Mouse (Mus musculus): ENCODE results near the gene Rnf212. TPM values are rescaled to one million over a fixed set of nuclear protein-coding genes. Genes with fewer than 3 reads are reported as not detected.

Rnf212 gene
- polyA plus RNA-seq, 1 experiment from 2014 or later, result 0.43 TPM

- H3K9me3 ChIP-seq (replicated peaks; ENCODE audit: control insufficient read depth, low read length), result no peaks in the 10 kb centered on the region
- no peak for ATAC-seq (ENCODE audit: insufficient read depth, low FRiP score)
- H3K9ac ChIP-seq (ENCODE audit: low read length), result no peak overlapping the region
- H3K36me3 ChIP-seq (ENCODE audit: control insufficient read depth, insufficient read depth, low read length), result no peaks in the 10 kb centered on the region
- H3K27ac ChIP-seq (ENCODE audit: low read length), result no peak overlapping the region
- no peak overlapping the region for H3K4me3 ChIP-seq (replicated peaks; ENCODE audit: low read length)
- H3K27me3 ChIP-seq (ENCODE audit: control insufficient read depth, insufficient read depth, low read length), result no peaks in the 10 kb centered on the region
- no peak overlapping the region for H3K4me2 ChIP-seq (ENCODE audit: low read depth, low read length)
- WGBS, result 52% methylated on average over 4 of the region's 4 CpGs
- H3K4me1 ChIP-seq (ENCODE audit: control insufficient read depth, insufficient read depth, low read length), result no peaks in the 10 kb centered on the region
Measured at GRCm38 (mm10) chr5:108718051-108718450, 56.7 kb downstream of the Rnf212 start.

- H3K4me3 ChIP-seq (replicated peaks; ENCODE audit: low read length), result no peak overlapping the region
- no peaks in the 10 kb centered on the region for H3K4me1 ChIP-seq (ENCODE audit: control insufficient read depth, insufficient read depth, low read length)
- H3K36me3 ChIP-seq (ENCODE audit: control insufficient read depth, insufficient read depth, low read length), result no peaks in the 10 kb centered on the region
- ATAC-seq (ENCODE audit: insufficient read depth, low FRiP score), result no peak
- WGBS, result 70% methylated on average over 1 of the region's 1 CpGs
- no peak overlapping the region for H3K9ac ChIP-seq (ENCODE audit: low read length)
- H3K4me2 ChIP-seq (ENCODE audit: low read depth, low read length), result no peak overlapping the region
- H3K9me3 ChIP-seq (replicated peaks; ENCODE audit: control insufficient read depth, low read length), result no peaks in the 10 kb centered on the region
- H3K27me3 ChIP-seq (ENCODE audit: control insufficient read depth, insufficient read depth, low read length), result no peaks in the 10 kb centered on the region
- no peak overlapping the region for H3K27ac ChIP-seq (ENCODE audit: low read length)
Measured at GRCm38 (mm10) chr5:108715974-108716373, 58.8 kb downstream of the Rnf212 start.

GRCm38 (mm10) chr5:108714149-108714548, 60.6 kb downstream of the Rnf212 start:
- Histone ChIP-seq H3K4me2 (ENCODE audit: low read depth, low read length) (no peak overlapping the region), H3K9me3 (replicated peaks; ENCODE audit: control insufficient read depth, low read length) (no peaks in the 10 kb centered on the region), H3K27me3 (ENCODE audit: control insufficient read depth, insufficient read depth, low read length) (no peaks in the 10 kb centered on the region), H3K4me3 (replicated peaks; ENCODE audit: low read length) (no peak overlapping the region), H3K27ac (ENCODE audit: low read length) (no peak overlapping the region), H3K9ac (ENCODE audit: low read length) (no peak overlapping the region; the same call in 1 of the 2 replicates), H3K36me3 (ENCODE audit: control insufficient read depth, insufficient read depth, low read length) (no peaks in the 10 kb centered on the region), H3K4me1 (ENCODE audit: control insufficient read depth, insufficient read depth, low read length) (no peaks in the 10 kb centered on the region)
- ATAC-seq (ENCODE audit: insufficient read depth, low FRiP score), result peak; percentile 51; the same call in 1 of the 2 replicates
- 50% methylated on average over 6 of the region's 6 CpGs for WGBS

- Histone ChIP-seq H3K36me3 (ENCODE audit: control insufficient read depth, insufficient read depth, low read length) (no peaks in the 10 kb centered on the region), H3K9me3 (replicated peaks; ENCODE audit: control insufficient read depth, low read length) (no peaks in the 10 kb centered on the region), H3K4me2 (ENCODE audit: low read depth, low read length) (no peak overlapping the region), H3K4me1 (ENCODE audit: control insufficient read depth, insufficient read depth, low read length) (no peaks in the 10 kb centered on the region), H3K27me3 (ENCODE audit: control insufficient read depth, insufficient read depth, low read length) (no peaks in the 10 kb centered on the region), H3K27ac (ENCODE audit: low read length) (no peak overlapping the region), H3K9ac (ENCODE audit: low read length) (no peak overlapping the region; the same call in 1 of the 2 replicates), H3K4me3 (replicated peaks; ENCODE audit: low read length) (no peak overlapping the region)
- 0 out of 2 replicates have a peak, but pooled peaks have one; percentile 2 for ATAC-seq (ENCODE audit: insufficient read depth, low FRiP score)
Measured at GRCm38 (mm10) chr5:108713691-108714090, 61.1 kb downstream of the Rnf212 start.

GRCm38 (mm10) chr5:108713096-108713495, 61.7 kb downstream of the Rnf212 start:
- no peak overlapping the region for H3K9ac ChIP-seq (ENCODE audit: low read length)
- no peaks in the 10 kb centered on the region for H3K36me3 ChIP-seq (ENCODE audit: control insufficient read depth, insufficient read depth, low read length)
- no peaks in the 10 kb centered on the region for H3K4me1 ChIP-seq (ENCODE audit: control insufficient read depth, insufficient read depth, low read length)
- WGBS, result 90% methylated on average over 2 of the region's 2 CpGs
- no peak overlapping the region for H3K27ac ChIP-seq (ENCODE audit: low read length)
- H3K4me3 ChIP-seq (replicated peaks; ENCODE audit: low read length), result no peak overlapping the region
- no peak overlapping the region for H3K4me2 ChIP-seq (ENCODE audit: low read depth, low read length)
- ATAC-seq (ENCODE audit: insufficient read depth, low FRiP score), result no peak
- no peaks in the 10 kb centered on the region for H3K27me3 ChIP-seq (ENCODE audit: control insufficient read depth, insufficient read depth, low read length)
- H3K9me3 ChIP-seq (replicated peaks; ENCODE audit: control insufficient read depth, low read length), result no peaks in the 10 kb centered on the region

- 68% methylated on average over 6 of the region's 6 CpGs for WGBS
Measured at GRCm38 (mm10) chr5:108711968-108712367, 62.8 kb downstream of the Rnf212 start.

GRCm38 (mm10) chr5:108708981-108709731, 65.6 kb downstream of the Rnf212 start:
- no peak overlapping the region for H3K27ac ChIP-seq (ENCODE audit: low read length)

More at GRCm38 (mm10) chr5:108711968-108712367, 62.8 kb downstream of the Rnf212 start:
- Histone ChIP-seq H3K27ac (ENCODE audit: low read length) (no peak overlapping the region), H3K4me2 (ENCODE audit: low read depth, low read length) (no peak overlapping the region), H3K9ac (ENCODE audit: low read length) (no peak overlapping the region), H3K9me3 (replicated peaks; ENCODE audit: control insufficient read depth, low read length) (no peaks in the 10 kb centered on the region), H3K4me3 (replicated peaks; ENCODE audit: low read length) (no peak overlapping the region), H3K4me1 (ENCODE audit: control insufficient read depth, insufficient read depth, low read length) (no peaks in the 10 kb centered on the region), H3K36me3 (ENCODE audit: control insufficient read depth, insufficient read depth, low read length) (no peaks in the 10 kb centered on the region), H3K27me3 (ENCODE audit: control insufficient read depth, insufficient read depth, low read length) (no peaks in the 10 kb centered on the region)
- no peak for ATAC-seq (ENCODE audit: insufficient read depth, low FRiP score)

GRCm38 (mm10) chr5:108708419-108708818, 66.4 kb downstream of the Rnf212 start:
- H3K9me3 ChIP-seq (replicated peaks; ENCODE audit: control insufficient read depth, low read length), result no peaks in the 10 kb centered on the region
- WGBS, result 86% methylated on average over 1 of the region's 1 CpGs
- no peak overlapping the region for H3K9ac ChIP-seq (ENCODE audit: low read length)
- no peak overlapping the region for H3K4me3 ChIP-seq (replicated peaks; ENCODE audit: low read length)
- H3K36me3 ChIP-seq (ENCODE audit: control insufficient read depth, insufficient read depth, low read length), result peaks cover 7% of the 10 kb centered on the region; the same call in 1 of the 2 replicates
- H3K4me2 ChIP-seq (ENCODE audit: low read depth, low read length), result no peak overlapping the region
- H3K27ac ChIP-seq (ENCODE audit: low read length), result no peak overlapping the region
- H3K4me1 ChIP-seq (ENCODE audit: control insufficient read depth, insufficient read depth, low read length), result peaks cover 2% of the 10 kb centered on the region
- ATAC-seq (ENCODE audit: insufficient read depth, low FRiP score), result no peak
- H3K27me3 ChIP-seq (ENCODE audit: control insufficient read depth, insufficient read depth, low read length), result no peaks in the 10 kb centered on the region

More at GRCm38 (mm10) chr5:108708981-108709731, 65.6 kb downstream of the Rnf212 start:
- H3K27me3 ChIP-seq (ENCODE audit: control insufficient read depth, insufficient read depth, low read length), result no peaks in the 10 kb centered on the region
- no peak overlapping the region for H3K4me2 ChIP-seq (ENCODE audit: low read depth, low read length)
- whole genome bisulfite sequencing, result 48% methylated on average over 6 of the region's 6 CpGs
- no peaks in the 10 kb centered on the region for H3K9me3 ChIP-seq (replicated peaks; ENCODE audit: control insufficient read depth, low read length)
- no peak for ATAC-seq (ENCODE audit: insufficient read depth, low FRiP score)
- H3K9ac ChIP-seq (ENCODE audit: low read length), result no peak overlapping the region
- H3K4me1 ChIP-seq (ENCODE audit: control insufficient read depth, insufficient read depth, low read length), result no peaks in the 10 kb centered on the region
- H3K36me3 ChIP-seq (ENCODE audit: control insufficient read depth, insufficient read depth, low read length), result peaks cover 7% of the 10 kb centered on the region; the same call in 1 of the 2 replicates
- no peak overlapping the region for H3K4me3 ChIP-seq (replicated peaks; ENCODE audit: low read length)

GRCm38 (mm10) chr5:108707758-108708157, 67.0 kb downstream of the Rnf212 start:
- Histone ChIP-seq H3K4me1 (ENCODE audit: control insufficient read depth, insufficient read depth, low read length) (peaks cover 6% of the 10 kb centered on the region), H3K9ac (ENCODE audit: low read length) (no peak overlapping the region), H3K9me3 (replicated peaks; ENCODE audit: control insufficient read depth, low read length) (no peaks in the 10 kb centered on the region), H3K27ac (ENCODE audit: low read length) (no peak overlapping the region), H3K27me3 (ENCODE audit: control insufficient read depth, insufficient read depth, low read length) (no peaks in the 10 kb centered on the region), H3K4me3 (replicated peaks; ENCODE audit: low read length) (no peak overlapping the region), H3K4me2 (ENCODE audit: low read depth, low read length) (no peak overlapping the region), H3K36me3 (ENCODE audit: control insufficient read depth, insufficient read depth, low read length) (peaks cover 7% of the 10 kb centered on the region; the same call in 1 of the 2 replicates)
- WGBS, result 73% methylated on average over 2 of the region's 2 CpGs
- no peak for ATAC-seq (ENCODE audit: insufficient read depth, low FRiP score)
